In the genomic region with DNA sequence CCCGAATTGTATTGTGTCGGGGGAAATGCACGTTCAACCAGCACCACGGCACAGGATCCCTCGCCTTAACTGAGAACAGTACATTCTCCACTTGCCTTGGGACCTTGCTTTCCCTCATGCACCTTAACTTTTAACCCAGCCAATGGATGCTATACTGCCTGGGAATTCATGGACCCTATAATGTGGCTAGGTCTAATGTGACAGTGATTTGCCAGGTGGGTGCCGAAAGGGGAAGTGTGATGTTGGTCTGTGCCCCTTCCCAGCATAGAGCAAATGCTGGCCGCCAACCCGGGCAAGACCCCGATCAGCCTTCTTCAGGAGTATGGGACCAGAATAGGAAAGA, we compare ENCODE assay signal across 8 mouse cellular contexts. TPM values are rescaled to one million over a fixed set of nuclear protein-coding genes. Genes with fewer than 3 reads are reported as not detected.
DNase-seq lines count a peak whose midpoint lies in the region; ATAC-seq and TF ChIP-seq lines count a peak whose summit lies in the region.

No protein-coding gene starts in this region.

- peaks cover 26% of the 10 kb centered on the region for H3K4me1 ChIP-seq in embryonic facial prominence, embryonic 12.5 days
- H3K4me1 ChIP-seq in intestine, embryonic 14.5 days (replicated peaks; ENCODE audit: control insufficient read depth, insufficient read depth, low read length): peaks cover 23% of the 10 kb centered on the region
- H3K4me1 ChIP-seq in midbrain, postnatal 0 days (ENCODE audit: insufficient read depth, low read length): peaks cover 18% of the 10 kb centered on the region

- H3K36me3 ChIP-seq in embryonic facial prominence, embryonic 12.5 days: peaks cover 28% of the 10 kb centered on the region
- peaks cover 27% of the 10 kb centered on the region for H3K36me3 ChIP-seq in intestine, embryonic 14.5 days (ENCODE audit: control insufficient read depth, insufficient read depth, low read length)
- H3K36me3 ChIP-seq in midbrain, postnatal 0 days (ENCODE audit: insufficient read depth, low read length): peaks cover 16% of the 10 kb centered on the region

- H3K27me3 ChIP-seq in embryonic facial prominence, embryonic 12.5 days: no peaks in the 10 kb centered on the region
- H3K27me3 ChIP-seq in intestine, embryonic 14.5 days (replicated peaks; ENCODE audit: control insufficient read depth, insufficient read depth, low read length): no peaks in the 10 kb centered on the region
- H3K27me3 ChIP-seq in midbrain, postnatal 0 days (ENCODE audit: insufficient read depth, low read length): no peaks in the 10 kb centered on the region

- H3K9ac ChIP-seq in embryonic facial prominence, embryonic 12.5 days: peak overlapping the region; percentile 81
- peak overlapping the region; percentile 87 for H3K9ac ChIP-seq in intestine, embryonic 14.5 days (ENCODE audit: low read length)
- peak overlapping the region; percentile 87 for H3K9ac ChIP-seq in midbrain, postnatal 0 days (replicated peaks; ENCODE audit: low read length, poor library complexity, severe bottlenecking)

- no peak for ATAC-seq in embryonic facial prominence, embryonic 12.5 days (ENCODE audit: insufficient number of reproducible peaks, insufficient read depth, low FRiP score, low TSS enrichment)
- ATAC-seq in intestine, embryonic 14.5 days (replicated peaks; ENCODE audit: low FRiP score, low TSS enrichment, low read depth): no peak
- ATAC-seq in midbrain, postnatal 0 days (ENCODE audit: low FRiP score): no peak

- no peak for TF ChIP-seq CTCF in layer of hippocampus, adult 2 months (conservative IDR thresholded peaks at IDR 0.05)
- TF ChIP-seq CTCF in midbrain, postnatal 0 days (IDR thresholded peaks at IDR 0.05): no peak

- DNase-seq in layer of hippocampus, adult 2 months (ENCODE audit: low spot score in 2 of 2): no peak
- no peak for DNase-seq in layer of hippocampus, adult 9-11 months
- DNase-seq in intestine, embryonic 14.5 days (ENCODE audit: low spot score): no peak
- DNase-seq in midbrain, postnatal 0 days (ENCODE audit: low spot score): no peak
- DNase-seq in gastrocnemius, postnatal 36 days: no peak
- no peak for DNase-seq in left cerebral cortex, postnatal 10 days (ENCODE audit: extremely low spot score in 1 of 2, low spot score in 2 of 2)
- no peak for DNase-seq in Muller cell, postnatal 12 days (ENCODE audit: inconsistent ontology term)

- WGBS in embryonic facial prominence, embryonic 12.5 days: 15% methylated on average over 9 of the region's 9 CpGs
- 19% methylated on average over 9 of the region's 9 CpGs for WGBS in intestine, embryonic 14.5 days
- WGBS in midbrain, postnatal 0 days: 20% methylated on average over 9 of the region's 9 CpGs

- peak overlapping the region; percentile 86 for H3K4me2 ChIP-seq in embryonic facial prominence, embryonic 12.5 days (replicated peaks)
- H3K4me2 ChIP-seq in intestine, embryonic 14.5 days (ENCODE audit: low read length): peak overlapping the region; percentile 67
- H3K4me2 ChIP-seq in midbrain, postnatal 0 days (ENCODE audit: low read depth, low read length, poor library complexity, severe bottlenecking): peak overlapping the region; percentile 80

- peak overlapping the region; percentile 99 for H3K27ac ChIP-seq in layer of hippocampus, adult 2 months
- peak overlapping the region; percentile 99 for H3K27ac ChIP-seq in embryonic facial prominence, embryonic 12.5 days
- H3K27ac ChIP-seq in intestine, embryonic 14.5 days (ENCODE audit: low read depth): peak overlapping the region; percentile 98
- H3K27ac ChIP-seq in midbrain, postnatal 0 days (ENCODE audit: low read depth, low read length): peak overlapping the region; percentile 99

- peak overlapping the region; percentile 91 for H3K4me3 ChIP-seq in layer of hippocampus, adult 2 months
- peak overlapping the region; percentile 53 for H3K4me3 ChIP-seq in embryonic facial prominence, embryonic 12.5 days
- peak overlapping the region; percentile 69 for H3K4me3 ChIP-seq in intestine, embryonic 14.5 days (ENCODE audit: low read depth, low read length)
- H3K4me3 ChIP-seq in midbrain, postnatal 0 days (ENCODE audit: low read depth, low read length): peak overlapping the region; percentile 66

- intact Hi-C loops in gastrocnemius, postnatal 36 days (cut with DNase I): no loop called here
- intact Hi-C loops in left cerebral cortex, postnatal 10 days (cut with DNase I): no loop called here

- no peaks in the 10 kb centered on the region for H3K9me3 ChIP-seq in embryonic facial prominence, embryonic 12.5 days
- no peaks in the 10 kb centered on the region for H3K9me3 ChIP-seq in intestine, embryonic 14.5 days (ENCODE audit: control insufficient read depth, low read length)
- no peaks in the 10 kb centered on the region for H3K9me3 ChIP-seq in midbrain, postnatal 0 days (ENCODE audit: low read length)

RNA-seq across cellular contexts. Expression of gene Tarbp2, which starts 0.8 kb away (rescaled TPM):
- 10 to 100 TPM; 36.2 to 37.7 TPM for total RNA-seq in layer of hippocampus, adult 2 months (2021)
- polyA plus RNA-seq in embryonic facial prominence, embryonic 12.5 days (2016; fragmentation: Nextera tagmentation; extraction: Ambion mirVana): 114 and 119 TPM in 2 replicates
- polyA plus RNA-seq in intestine, embryonic 14.5 days (2014; fragmentation: Nextera tagmentation; extraction: Ambion mirVana): 105 TPM in 2 replicates
- 78.4 and 96.9 TPM in 2 replicates for total RNA-seq in midbrain, postnatal 0 days (2014; rRNA removed)
- polyA plus RNA-seq in midbrain, postnatal 0 days (2015; fragmentation: Nextera tagmentation; extraction: Ambion mirVana): 107 and 116 TPM in 2 replicates
- 10 to 100 TPM; 33.0 to 33.4 TPM for total RNA-seq in gastrocnemius, postnatal 36 days (2021)
- 10 to 100 TPM; 40.8 to 42.5 TPM for total RNA-seq in left cerebral cortex, postnatal 10 days (2021)

RNA-seq across cellular contexts. Expression of gene Map3k12, which starts 2.0 kb away (rescaled TPM):
- total RNA-seq in layer of hippocampus, adult 2 months (2021): 10 to 100 TPM; 95.0 to 99.9 TPM
- polyA plus RNA-seq in embryonic facial prominence, embryonic 12.5 days (2016; fragmentation: Nextera tagmentation; extraction: Ambion mirVana): 27.9 and 33.8 TPM in 2 replicates
- 13.5 and 14.9 TPM in 2 replicates for polyA plus RNA-seq in intestine, embryonic 14.5 days (2014; fragmentation: Nextera tagmentation; extraction: Ambion mirVana)
- 73.3 and 82.1 TPM in 2 replicates for total RNA-seq in midbrain, postnatal 0 days (2014; rRNA removed)
- 49.7 and 50.1 TPM in 2 replicates for polyA plus RNA-seq in midbrain, postnatal 0 days (2015; fragmentation: Nextera tagmentation; extraction: Ambion mirVana)
- total RNA-seq in gastrocnemius, postnatal 36 days (2021): 1 to 10 TPM; 1.6 to 1.9 TPM
- total RNA-seq in left cerebral cortex, postnatal 10 days (2021): 10 to 100 TPM; 93.0 to 95.6 TPM

RNA-seq across cellular contexts. Expression of gene Npff, which starts 5.9 kb away (rescaled TPM):
- total RNA-seq in layer of hippocampus, adult 2 months (2021): 1 to 10 TPM; 5.5 TPM
- 3.0 and 3.7 TPM in 2 replicates for polyA plus RNA-seq in embryonic facial prominence, embryonic 12.5 days (2016; fragmentation: Nextera tagmentation; extraction: Ambion mirVana)
- polyA plus RNA-seq in intestine, embryonic 14.5 days (2014; fragmentation: Nextera tagmentation; extraction: Ambion mirVana): 1.5 and 2.2 TPM in 2 replicates
- 2.6 and 2.7 TPM in 2 replicates for total RNA-seq in midbrain, postnatal 0 days (2014; rRNA removed)
- polyA plus RNA-seq in midbrain, postnatal 0 days (2015; fragmentation: Nextera tagmentation; extraction: Ambion mirVana): 0.99 and 1.3 TPM in 2 replicates
- 1 to 10 TPM; 1.3 to 2.1 TPM for total RNA-seq in gastrocnemius, postnatal 36 days (2021)
- 1 to 10 TPM; 3.4 to 4.2 TPM for total RNA-seq in left cerebral cortex, postnatal 10 days (2021)

RNA-seq across cellular contexts. Expression of gene Gm10337, which starts 15.3 kb away (rescaled TPM):
- not detected for total RNA-seq in layer of hippocampus, adult 2 months (2021)
- not detected in 2 replicates for polyA plus RNA-seq in embryonic facial prominence, embryonic 12.5 days (2016; fragmentation: Nextera tagmentation; extraction: Ambion mirVana)
- 3.4 TPM in 1 of 2 replicates, not detected in the other for polyA plus RNA-seq in intestine, embryonic 14.5 days (2014; fragmentation: Nextera tagmentation; extraction: Ambion mirVana)
- total RNA-seq in midbrain, postnatal 0 days (2014; rRNA removed): not detected in 2 replicates
- 15.9 and 18.2 TPM in 2 replicates for polyA plus RNA-seq in midbrain, postnatal 0 days (2015; fragmentation: Nextera tagmentation; extraction: Ambion mirVana)
- not detected for total RNA-seq in gastrocnemius, postnatal 36 days (2021)
- not detected for total RNA-seq in left cerebral cortex, postnatal 10 days (2021)

RNA-seq across cellular contexts. Expression of gene Pcbp2, which starts 48.5 kb away (rescaled TPM):
- total RNA-seq in layer of hippocampus, adult 2 months (2021): 100 to 1,000 TPM; 496 to 505 TPM
- polyA plus RNA-seq in embryonic facial prominence, embryonic 12.5 days (2016; fragmentation: Nextera tagmentation; extraction: Ambion mirVana): 228 and 230 TPM in 2 replicates
- polyA plus RNA-seq in intestine, embryonic 14.5 days (2014; fragmentation: Nextera tagmentation; extraction: Ambion mirVana): 275 and 289 TPM in 2 replicates
- 150 and 181 TPM in 2 replicates for total RNA-seq in midbrain, postnatal 0 days (2014; rRNA removed)
- 90.3 and 103 TPM in 2 replicates for polyA plus RNA-seq in midbrain, postnatal 0 days (2015; fragmentation: Nextera tagmentation; extraction: Ambion mirVana)
- total RNA-seq in gastrocnemius, postnatal 36 days (2021): 100 to 1,000 TPM; 350 to 411 TPM
- total RNA-seq in left cerebral cortex, postnatal 10 days (2021): 100 to 1,000 TPM; 457 to 465 TPM

Comparison
In these comparisons a context has a peak if more than half of its experiments do, and no peak if none do; other contexts are left out.
1. RNA of gene Map3k12, which starts 2.0 kb away (total RNA-seq): 95.0 to 99.9 TPM in layer of hippocampus, adult 2 months, 93.0 to 95.6 TPM in left cerebral cortex, postnatal 10 days and 73.3 to 82.1 TPM in midbrain, postnatal 0 days; 1.6 to 1.9 TPM in gastrocnemius, postnatal 36 days; every median in the first group is over 10 times any median in the second.
2. Peak in every context shown above with its lines, with median percentiles within 50 percentile points of each other: H3K27ac ChIP-seq, H3K4me3 ChIP-seq, H3K4me2 ChIP-seq and H3K9ac ChIP-seq.